Mouse (Mus musculus) midbrain, postnatal 0 days (tissue): ENCODE data around the gene Pacrg. TPM values are rescaled to one million over a fixed set of nuclear protein-coding genes. Genes with fewer than 3 reads are reported as not detected.

ENCODE experiments used
- ATAC-seq: fragments of 200-750 bp; cut with Nextera tagmentation; 2 replicates; pipeline ENCODE4 v1.8.0; 2017; ENCODE audit warnings: moderate number of reproducible peaks, mild to moderate bottlenecking, moderate TSS enrichment, moderate library complexity; ENCODE audit not compliant: low FRiP score
- DNase-seq: peaks from one replicate; pipeline ENCODE4 v3.0.0-alpha.2; 2015; ENCODE audit warnings: low spot score
- H3K27ac ChIP-seq: fragments of 300-500 bp; sonication (generic); 2 replicates; pipeline ENCODE4 v1.5.1; 2014; ENCODE audit warnings: low read depth, mild to moderate bottlenecking, low read length, mixed read lengths
- H3K27me3 ChIP-seq: fragments of 300-500 bp; sonication (generic); 2 replicates; pipeline ENCODE4 v1.6.1; 2014; ENCODE audit warnings: low read length, control low read depth, mixed read lengths; ENCODE audit not compliant: insufficient read depth
- H3K36me3 ChIP-seq: fragments of 300-500 bp; sonication (generic); 2 replicates; pipeline ENCODE4 v1.6.1; 2014; ENCODE audit warnings: low read length, control low read depth, mixed read lengths; ENCODE audit not compliant: insufficient read depth
- H3K4me1 ChIP-seq: fragments of 300-500 bp; sonication (generic); 2 replicates; pipeline ENCODE4 v1.6.1; 2014; ENCODE audit warnings: mild to moderate bottlenecking, control low read depth, antibody characterized with exemption, low read length, mixed read lengths; ENCODE audit not compliant: insufficient read depth
- H3K4me2 ChIP-seq: fragments of 300-500 bp; sonication (generic); 2 replicates; pipeline ENCODE4 v1.6.1; 2014; ENCODE audit warnings: low read depth, mild to moderate bottlenecking, low read length, mixed read lengths; ENCODE audit not compliant: poor library complexity, severe bottlenecking
- H3K4me3 ChIP-seq: fragments of 300-500 bp; sonication (generic); 2 replicates; pipeline ENCODE4 v1.5.1; 2014; ENCODE audit warnings: low read depth, mild to moderate bottlenecking, low read length, moderate library complexity
- H3K9ac ChIP-seq: fragments of 300-500 bp; sonication (generic); replicated peaks from 2 replicates; pipeline ENCODE4 v1.6.1; 2014; ENCODE audit warnings: mild to moderate bottlenecking, low read length, moderate library complexity, mixed read lengths; ENCODE audit not compliant: poor library complexity, severe bottlenecking
- H3K9me3 ChIP-seq: fragments of 300-500 bp; sonication (generic); 2 replicates; pipeline ENCODE4 v1.6.1; 2016; ENCODE audit warnings: low read length, control low read depth
- CTCF ChIP-seq: IDR thresholded peaks from 2 replicates; pipeline ENCODE4 v1.5.1; 2016; ENCODE audit warnings: antibody characterized with exemption, mild to moderate bottlenecking
- WGBS: fragments of 180-500 bp; shearing (Covaris S2); extraction: QIAGEN DNeasy Blood & Tissue Kit; methylation state at CpG from one replicate; pipeline ENCODE4 v1.1.7; 2014; 5-methylcytosine and 5-hydroxymethylcytosine counted together
- polyA plus RNA-seq: library from polyadenylated mRNA; unstranded; fragments of >200 nt; fragmentation: Nextera tagmentation; extraction: Ambion mirVana; gene quantifications from 2 replicates; pipeline ENCODE4 v1.2.1, GENCODE M21; 2015
- total RNA-seq: library from RNA; depleted of rRNA; stranded (reverse); fragments of >200 nt; gene quantifications from 2 replicates; pipeline ENCODE4 v1.2.3, GENCODE M21; 2014

Pacrg gene
- total and polyA plus RNA-seq, 2 experiments from 2014 or later = 14.6 to 23.0 TPM

DNA sequence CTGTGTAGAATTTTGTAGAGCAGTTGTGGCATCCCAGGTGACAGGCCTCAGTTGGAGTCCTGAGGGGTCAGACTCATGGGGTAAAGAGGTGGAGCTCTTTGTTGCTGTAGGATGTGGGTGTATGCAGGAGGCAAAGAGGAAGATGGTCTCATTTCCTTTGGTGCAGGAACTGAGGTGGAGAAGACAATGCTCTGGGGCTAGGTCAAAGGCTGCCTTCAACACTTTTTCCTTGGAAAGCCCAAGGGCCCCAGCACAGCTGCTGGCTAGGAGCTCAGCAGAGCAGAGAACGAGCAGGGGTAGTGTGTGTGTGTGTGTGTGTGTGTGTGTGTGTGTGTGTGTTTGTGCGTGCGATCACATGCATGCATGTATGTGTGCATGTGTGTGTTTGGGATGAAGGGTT, 387.3 kb downstream of the Pacrg start:
- DNase-seq = no peak
- Histone ChIP-seq H3K9ac (no peak overlapping the region), H3K4me1 (peaks cover 2% of the 10 kb centered on the region; the same call in 1 of the 2 replicates), H3K4me3 (no peak overlapping the region), H3K27me3 (no peaks in the 10 kb centered on the region), H3K9me3 (no peaks in the 10 kb centered on the region), H3K4me2 (no peak overlapping the region), H3K27ac (no peak overlapping the region), H3K36me3 (no peaks in the 10 kb centered on the region)
- 84% methylated on average over 3 of the region's 3 CpGs for WGBS
- no peak for ATAC-seq
- no peak for TF ChIP-seq CTCF

DNA sequence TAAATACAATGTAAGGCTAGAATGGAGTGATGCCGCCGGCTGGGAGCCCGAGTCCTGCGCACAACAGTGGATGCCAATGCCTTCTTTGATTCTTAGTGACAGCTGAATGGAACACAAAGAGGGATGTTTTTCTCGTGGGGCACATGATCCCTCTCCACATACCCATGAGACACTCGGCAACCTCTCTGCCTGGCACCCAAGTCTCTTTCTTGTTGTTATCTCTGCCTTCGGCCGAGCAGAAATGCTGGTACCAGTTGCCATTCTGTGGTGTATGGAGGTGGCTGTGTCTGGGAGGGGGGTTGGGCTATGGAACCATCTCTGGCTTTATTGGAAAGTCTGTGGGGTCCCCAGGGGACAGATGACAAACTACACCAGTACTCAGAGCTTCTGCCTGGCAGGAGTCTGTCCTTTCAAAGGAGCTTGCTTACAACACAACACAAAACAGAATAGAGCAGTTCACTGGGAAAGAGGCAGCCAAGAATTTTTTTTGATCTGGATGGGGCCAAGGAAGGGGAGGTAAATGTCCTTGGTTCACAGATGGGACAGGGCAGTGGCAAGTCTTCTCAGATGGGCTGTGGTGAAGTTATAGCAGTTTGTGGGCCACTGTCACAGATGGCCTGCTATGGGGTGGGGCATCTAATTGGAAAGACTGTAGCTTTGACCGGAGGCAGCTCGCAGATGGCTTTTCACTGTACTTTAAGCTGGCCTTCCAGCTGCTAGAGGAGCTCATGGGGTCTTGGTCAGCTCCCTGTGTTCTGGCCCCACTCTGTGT, 388.6 kb downstream of the Pacrg start:
- no peak overlapping the region for H3K4me3 ChIP-seq
- peak; percentile 71; the same call in 1 of the 2 replicates for ATAC-seq
- H3K36me3 ChIP-seq = no peaks in the 10 kb centered on the region
- H3K27me3 ChIP-seq = no peaks in the 10 kb centered on the region
- no peak for TF ChIP-seq CTCF
- H3K4me1 ChIP-seq = peaks cover 2% of the 10 kb centered on the region; the same call in 1 of the 2 replicates
- H3K9me3 ChIP-seq = no peaks in the 10 kb centered on the region
- 40% methylated on average over 10 of the region's 10 CpGs for WGBS
- no peak overlapping the region for H3K9ac ChIP-seq
- no peak overlapping the region for H3K4me2 ChIP-seq
- DNase-seq = peak; percentile 80
- 0 out of 2 replicates have a peak overlapping the region, but pooled peaks have one; percentile 3 for H3K27ac ChIP-seq

DNA sequence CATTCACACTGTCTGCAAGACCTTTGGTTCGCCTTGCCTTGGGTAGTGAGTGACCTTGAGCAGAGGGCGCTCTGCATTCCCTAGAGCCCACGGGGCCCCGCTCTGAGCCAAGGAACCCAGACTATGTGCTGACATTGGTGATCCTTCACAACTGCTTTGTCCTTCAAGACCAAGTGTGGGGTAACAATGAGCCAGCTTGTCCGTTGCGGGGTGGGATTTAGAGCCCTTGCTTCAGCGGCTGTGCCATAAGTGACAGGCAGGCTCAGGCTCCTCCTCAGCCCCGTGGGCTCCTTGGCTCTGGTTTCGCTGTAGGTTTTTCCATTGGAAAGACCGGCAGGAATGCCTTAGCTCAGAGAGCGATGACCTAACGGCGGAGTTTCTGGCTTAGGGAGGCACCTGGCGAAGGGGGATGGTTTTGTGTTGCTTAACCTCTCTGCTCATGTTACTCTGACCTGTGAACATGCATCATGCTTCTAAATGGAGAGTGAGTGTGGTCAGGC, 390.3 kb downstream of the Pacrg start:
- ATAC-seq (no peak), DNase-seq (peak; percentile 41)
- Histone ChIP-seq H3K4me1 (0 out of 2 replicates have a peak, but pooled peaks cover 2% of the 10 kb centered on the region), H3K4me2 (no peak overlapping the region), H3K4me3 (no peak overlapping the region), H3K27me3 (no peaks in the 10 kb centered on the region), H3K27ac (no peak overlapping the region; the same call in 1 of the 2 replicates), H3K36me3 (no peaks in the 10 kb centered on the region), H3K9ac (no peak overlapping the region), H3K9me3 (no peaks in the 10 kb centered on the region)
- no peak for TF ChIP-seq CTCF
- whole genome bisulfite sequencing = 75% methylated on average over 14 of the region's 14 CpGs

DNA sequence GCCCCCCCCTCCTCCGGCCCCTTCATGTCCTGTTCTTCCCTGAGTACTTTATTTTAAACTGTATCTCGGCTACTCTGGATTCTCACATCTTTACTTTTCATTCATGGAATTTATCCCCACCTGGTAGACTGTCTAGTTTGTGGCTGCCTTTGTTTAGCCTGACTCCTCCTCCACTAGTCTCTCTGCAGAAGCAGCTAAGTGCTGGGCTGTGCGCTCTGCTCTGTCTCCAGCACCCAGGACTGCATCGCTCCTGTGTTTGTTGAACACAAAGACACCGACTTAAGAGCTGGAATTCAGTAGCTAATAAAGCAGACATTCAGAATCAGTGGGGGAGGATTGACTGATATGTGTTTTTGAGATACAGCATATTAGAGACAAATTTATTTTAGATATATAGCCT, 391.7 kb downstream of the Pacrg start:
- no peak for TF ChIP-seq CTCF
- Histone ChIP-seq H3K27me3 (no peaks in the 10 kb centered on the region), H3K4me1 (0 out of 2 replicates have a peak, but pooled peaks cover 2% of the 10 kb centered on the region), H3K27ac (no peak overlapping the region), H3K9ac (no peak overlapping the region), H3K36me3 (no peaks in the 10 kb centered on the region), H3K4me3 (no peak overlapping the region), H3K9me3 (no peaks in the 10 kb centered on the region), H3K4me2 (no peak overlapping the region)
- WGBS = 47% methylated on average over 5 of the region's 5 CpGs
- DNase-seq (peak; percentile 18), ATAC-seq (no peak)

DNA sequence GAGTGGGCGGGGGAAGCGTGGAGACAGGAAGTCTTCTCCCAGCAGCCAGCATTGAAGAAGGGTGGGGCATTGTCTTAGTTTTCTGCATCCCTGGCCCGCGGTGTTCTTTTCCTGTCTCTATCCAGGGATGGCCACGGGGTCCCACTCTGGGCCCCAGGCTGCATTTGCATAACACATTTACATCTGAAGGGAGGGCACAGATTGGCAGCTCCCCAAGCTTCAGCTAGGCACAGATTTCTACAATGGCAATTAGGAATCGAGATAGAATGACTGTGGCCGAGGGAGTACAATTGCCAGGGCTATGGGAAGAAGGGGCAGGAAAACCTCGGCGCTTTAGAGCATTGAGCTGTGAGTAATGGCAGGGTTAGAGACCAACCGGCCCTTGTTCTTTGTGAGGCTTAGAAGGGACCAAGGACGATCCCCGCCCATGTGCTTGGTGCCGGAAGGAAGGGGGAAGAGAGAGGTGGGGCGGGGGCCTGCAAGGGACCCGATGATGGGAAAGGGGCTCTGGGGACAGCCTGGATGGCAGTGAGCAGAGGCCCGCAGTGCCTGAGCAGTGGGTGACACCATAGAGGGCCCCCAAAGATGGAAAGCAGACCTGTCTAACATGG, 398.5 kb downstream of the Pacrg start:
- H3K36me3 ChIP-seq = no peaks in the 10 kb centered on the region
- no peaks in the 10 kb centered on the region for H3K27me3 ChIP-seq
- H3K9me3 ChIP-seq = no peaks in the 10 kb centered on the region
- no peak overlapping the region for H3K9ac ChIP-seq
- TF ChIP-seq CTCF = no peak
- no peak overlapping the region for H3K4me3 ChIP-seq
- DNase-seq (peak; percentile 81), ATAC-seq (no peak)
- WGBS = 27% methylated on average over 16 of the region's 16 CpGs
- peak overlapping the region; percentile 51 for H3K27ac ChIP-seq
- no peak overlapping the region for H3K4me2 ChIP-seq
- H3K4me1 ChIP-seq = peaks cover 6% of the 10 kb centered on the region; the same call in 1 of the 2 replicates

DNA sequence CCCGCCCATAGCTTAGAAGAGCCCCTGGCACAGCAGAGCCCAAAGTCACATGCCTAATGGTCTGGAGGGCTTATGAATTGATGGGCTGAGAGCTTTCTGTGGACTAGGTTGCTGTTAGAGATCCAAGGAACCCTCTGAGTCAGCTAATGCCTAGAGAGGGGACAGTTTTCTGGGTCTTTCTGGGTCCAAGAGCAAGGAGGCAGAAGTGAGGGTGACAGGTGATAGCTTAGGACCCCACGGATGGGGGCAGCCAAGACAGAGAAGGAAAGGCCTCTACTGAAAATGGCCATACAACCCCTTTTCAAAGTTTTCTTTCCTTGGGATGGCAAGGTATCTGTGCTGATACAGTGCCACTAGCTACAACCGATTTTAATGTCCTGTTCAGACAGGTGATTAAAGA, 399.1 kb downstream of the Pacrg start:
- ATAC-seq = no peak
- Histone ChIP-seq H3K9me3 (no peaks in the 10 kb centered on the region), H3K36me3 (no peaks in the 10 kb centered on the region), H3K4me1 (peaks cover 6% of the 10 kb centered on the region; the same call in 1 of the 2 replicates), H3K27ac (no peak overlapping the region), H3K27me3 (no peaks in the 10 kb centered on the region), H3K4me3 (no peak overlapping the region), H3K4me2 (no peak overlapping the region), H3K9ac (no peak overlapping the region)
- no peak for DNase-seq
- no peak for TF ChIP-seq CTCF
- WGBS = 75% methylated on average over 3 of the region's 3 CpGs
